ENCODE assay signal across 8 mouse cellular contexts in genomic region chr5:31698297-31698726, GRCm38 (mm10). TPM values are rescaled to one million over a fixed set of nuclear protein-coding genes. Genes with fewer than 3 reads are reported as not detected.
A peak's percentile ranks its signal among the peaks of the same experiment; 100 is the strongest.
DNase-seq lines count a peak whose midpoint lies in the region; ATAC-seq lines count a peak whose summit lies in the region.

No protein-coding gene starts in this region.

- H3K4me3 ChIP-seq in hindbrain, embryonic 11.5 days (ENCODE audit: low read depth, low read length), result peak overlapping the region; percentile 73

- H3K9me3 ChIP-seq in hindbrain, embryonic 11.5 days (ENCODE audit: control insufficient read depth, low read length), result no peaks in the 10 kb centered on the region

- peak overlapping the region; percentile 72 for H3K9ac ChIP-seq in hindbrain, embryonic 11.5 days (ENCODE audit: low read depth, low read length)

- 5% methylated on average over 16 of the region's 16 CpGs for WGBS in hindbrain, embryonic 11.5 days

- peak overlapping the region; percentile 69 for H3K27ac ChIP-seq in hindbrain, embryonic 11.5 days (ENCODE audit: low read depth, low read length)

- no peaks in the 10 kb centered on the region for H3K36me3 ChIP-seq in hindbrain, embryonic 11.5 days (ENCODE audit: control insufficient read depth, insufficient read depth, low read length)

- DNase-seq in NIH3T3 (ENCODE audit: low read depth), result peak; percentile 96
- DNase-seq in cerebellum, adult 9-11 months, result peak; percentile 90
- peak; percentile 77 to 85 for DNase-seq in frontal cortex, adult 2 months (ENCODE audit: extremely low spot score in 1 of 2, low spot score in 1 of 2)
- peak; percentile 85 for DNase-seq in hindbrain, embryonic 11.5 days (ENCODE audit: low spot score)
- peak; percentile 79 to 89 for DNase-seq in layer of hippocampus, postnatal 14 days (ENCODE audit: low spot score in 2 of 2)
- DNase-seq in lung, postnatal 10 days, result peak; percentile 92
- DNase-seq in ovary, postnatal 14 days (ENCODE audit: low spot score), result peak; percentile 64
- DNase-seq in thymus, postnatal 10 days (ENCODE audit: low spot score in 2 of 2), result peak; percentile 88

- H3K4me1 ChIP-seq in hindbrain, embryonic 11.5 days (replicated peaks; ENCODE audit: control insufficient read depth, insufficient read depth, low read length), result no peaks in the 10 kb centered on the region

- H3K4me2 ChIP-seq in hindbrain, embryonic 11.5 days (replicated peaks; ENCODE audit: low read depth, low read length), result peak overlapping the region; percentile 68

- H3K27me3 ChIP-seq in hindbrain, embryonic 11.5 days (ENCODE audit: control insufficient read depth, insufficient read depth, low read length), result no peaks in the 10 kb centered on the region

- ATAC-seq in hindbrain, embryonic 11.5 days (ENCODE audit: low FRiP score), result peak; percentile 80

RNA-seq across cellular contexts. Expression of gene Babam2, which starts 0.8 kb away (rescaled TPM):
- 44.9 and 45.2 TPM in 2 replicates for polyA plus RNA-seq in frontal cortex, adult 2 months (2012; rRNA removed)
- polyA plus RNA-seq in hindbrain, embryonic 11.5 days (2014; fragmentation: Nextera tagmentation; extraction: Ambion mirVana), result 36.2 and 44.3 TPM in 2 replicates
- 10 to 100 TPM; 39.9 to 41.3 TPM for total RNA-seq in layer of hippocampus, postnatal 14 days (2021)

RNA-seq across cellular contexts. Expression of gene Rbks, which starts 0.9 kb away (rescaled TPM):
- polyA plus RNA-seq in frontal cortex, adult 2 months (2012; rRNA removed), result 3.1 and 3.6 TPM in 2 replicates
- 2.0 and 2.1 TPM in 2 replicates for polyA plus RNA-seq in hindbrain, embryonic 11.5 days (2014; fragmentation: Nextera tagmentation; extraction: Ambion mirVana)
- total RNA-seq in layer of hippocampus, postnatal 14 days (2021), result 1 to 10 TPM; 3.4 to 5.9 TPM

Comparison
In these comparisons a context has a peak if more than half of its experiments do, and no peak if none do; other contexts are left out.
1. Peak in every context shown above with its lines: DNase-seq, ATAC-seq, H3K4me3 ChIP-seq and H3K27ac ChIP-seq.